Mouse (Mus musculus) right cerebral cortex, adult 18-20 months (tissue): ENCODE measurements around the gene Phtf2.

ENCODE experiments used
- DNase-seq: peaks from one replicate; pipeline ENCODE4 v3.0.0; 2022; ENCODE audit warnings: mixed read lengths

Gene Phtf2

DNA sequence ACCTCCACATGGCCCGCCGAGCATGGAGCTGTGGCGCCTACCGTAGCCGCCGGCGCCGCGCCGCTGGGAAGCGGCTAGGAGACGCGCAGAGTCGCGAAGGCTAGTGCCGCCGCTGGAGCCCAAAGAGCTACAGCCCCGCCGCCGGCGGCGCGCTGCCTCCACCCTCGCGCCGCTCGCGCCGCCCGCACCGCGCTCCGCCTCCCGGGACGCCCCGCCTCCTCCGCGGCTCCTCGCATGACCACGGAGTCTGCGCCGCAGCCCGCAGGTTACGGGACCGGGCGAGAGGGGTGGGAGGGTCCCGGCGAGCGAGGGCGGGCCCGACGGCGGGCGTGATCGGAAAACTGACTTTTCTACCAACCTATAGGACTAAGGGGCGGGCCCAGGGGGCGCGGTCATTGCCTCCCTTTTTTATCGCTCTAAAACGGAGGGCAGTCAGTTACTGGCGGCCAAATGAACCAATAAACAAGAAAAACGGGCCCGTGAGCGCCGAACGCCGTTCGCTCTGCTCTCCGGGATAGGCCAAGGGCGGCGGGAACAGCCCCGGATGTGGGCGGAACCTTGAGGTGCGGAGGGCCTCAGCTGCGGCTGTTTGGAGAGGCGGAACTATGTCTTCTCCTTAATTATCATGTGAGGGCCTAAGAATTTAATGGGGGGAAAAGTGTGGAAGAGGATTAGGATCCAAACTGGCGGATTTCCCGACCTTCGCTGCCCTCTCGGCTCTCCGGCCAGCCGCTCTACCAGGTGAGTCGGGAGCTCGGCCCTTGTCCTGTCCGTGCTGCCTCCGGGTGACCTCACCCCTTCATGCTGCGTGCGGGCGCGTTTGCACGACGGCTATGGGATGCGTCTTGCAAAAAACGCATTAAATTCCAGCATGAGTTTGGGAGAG lies at the start of gene Phtf2, which contains the start of gene Tmem60:
Gene Phtf2 (minus strand): TSS at position 210 of the 886 bp plus-strand sequence.
Gene Tmem60 (plus strand): TSS at position 277 of the 886 bp plus-strand sequence.
- peak; percentile 99 for DNase-seq

DNA sequence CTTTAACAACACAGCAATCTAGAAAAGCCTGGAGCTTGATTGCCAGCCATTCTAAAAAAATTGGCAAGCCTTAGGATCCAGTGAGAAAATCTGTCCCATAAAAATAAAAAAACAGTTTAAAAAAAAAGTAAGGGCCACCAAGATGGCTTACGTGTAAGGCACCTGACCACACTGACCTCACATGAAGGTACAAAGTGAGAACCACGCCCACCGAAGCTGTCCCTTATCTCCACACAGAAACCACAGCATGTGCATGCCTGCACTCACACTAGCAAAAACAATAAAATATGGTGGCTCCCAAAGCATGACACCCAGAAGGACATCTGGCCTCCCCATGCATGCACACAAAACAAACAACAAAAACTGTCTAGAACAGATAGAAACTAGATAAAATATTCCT lies 49.4 kb upstream of the Phtf2 start:
- DNase-seq = no peak

DNA sequence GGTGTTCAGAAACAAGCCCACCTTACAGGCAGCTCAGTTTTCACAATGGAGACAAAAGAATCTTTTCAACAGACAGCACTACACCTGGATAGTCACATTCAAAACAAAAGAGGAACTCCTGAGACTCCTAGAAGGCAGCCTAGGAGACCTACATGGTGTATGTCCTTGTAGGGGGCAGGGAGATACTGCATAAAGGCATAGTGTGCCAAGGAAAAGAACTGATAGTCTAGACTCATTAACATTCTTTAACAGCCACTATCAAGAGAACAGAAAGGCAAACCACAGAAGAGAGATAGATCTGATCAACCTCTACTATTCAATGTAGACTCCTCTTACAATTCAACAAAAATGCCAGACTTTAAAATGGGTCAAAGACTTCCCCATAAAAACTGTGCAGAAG lies 48.5 kb upstream of the Phtf2 start:
- no peak for DNase-seq

DNA sequence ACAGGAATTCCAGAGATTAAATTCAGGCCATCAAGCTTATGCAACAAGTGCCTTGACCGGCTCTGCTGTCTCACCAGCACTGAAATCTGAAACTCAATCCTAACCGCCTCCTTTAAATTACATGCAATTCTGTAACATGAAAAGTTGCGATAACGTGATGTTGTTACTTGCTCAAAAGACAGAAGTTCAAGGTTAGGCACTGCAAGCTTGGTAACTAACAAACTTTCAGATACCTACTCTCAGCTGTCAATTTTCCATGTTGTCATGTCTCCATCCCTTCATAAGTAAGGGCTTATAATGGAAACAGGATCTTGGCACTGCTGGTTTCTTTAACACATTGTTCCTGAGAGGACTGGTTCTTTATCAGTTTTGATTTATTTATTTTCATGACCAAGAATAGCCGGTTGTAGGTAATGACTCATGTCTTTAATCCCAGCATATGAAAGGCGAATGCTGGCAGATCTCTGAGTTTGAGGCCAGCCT lies 47.8 kb upstream of the Phtf2 start:
- DNase-seq = no peak

DNA sequence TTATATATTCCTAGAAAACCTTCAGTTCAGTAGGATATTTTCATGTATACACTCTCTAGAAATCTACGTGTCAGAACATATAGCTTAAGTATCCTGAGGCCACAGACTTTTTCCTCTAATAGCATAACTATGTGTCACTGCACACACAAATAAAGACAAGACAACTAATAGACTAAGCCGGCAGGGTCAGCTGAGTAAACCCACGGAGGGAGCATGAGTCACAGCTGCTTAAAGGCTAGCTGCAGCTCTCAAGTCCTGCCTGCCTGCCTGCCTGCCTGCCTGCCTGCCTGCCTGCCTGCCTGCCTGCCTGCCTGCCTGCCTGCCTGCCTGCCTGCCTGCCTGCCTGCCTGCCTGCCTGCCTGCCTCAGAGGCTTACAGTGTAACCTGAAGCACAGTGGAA lies 43.5 kb upstream of the Phtf2 start:
- DNase-seq = no peak

DNA sequence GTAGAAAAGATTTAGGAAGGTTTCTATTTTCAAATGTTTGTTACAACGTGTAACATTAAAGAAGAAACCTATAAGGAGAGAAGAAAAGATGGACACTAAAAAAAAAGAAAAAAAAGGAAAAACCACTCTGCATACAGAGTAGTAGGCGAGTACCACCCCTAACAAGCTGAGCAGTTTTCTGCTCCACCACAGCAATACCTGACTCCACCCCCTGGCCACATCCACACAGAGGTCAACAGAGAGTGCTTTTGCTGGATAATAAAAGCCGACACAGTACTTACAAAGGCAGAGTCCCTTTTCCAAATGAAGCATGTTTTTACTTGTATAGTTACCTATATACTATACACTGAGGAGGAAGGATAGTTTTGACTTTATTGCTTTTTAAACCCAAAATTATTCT lies 42.7 kb upstream of the Phtf2 start:
- DNase-seq = no peak

DNA sequence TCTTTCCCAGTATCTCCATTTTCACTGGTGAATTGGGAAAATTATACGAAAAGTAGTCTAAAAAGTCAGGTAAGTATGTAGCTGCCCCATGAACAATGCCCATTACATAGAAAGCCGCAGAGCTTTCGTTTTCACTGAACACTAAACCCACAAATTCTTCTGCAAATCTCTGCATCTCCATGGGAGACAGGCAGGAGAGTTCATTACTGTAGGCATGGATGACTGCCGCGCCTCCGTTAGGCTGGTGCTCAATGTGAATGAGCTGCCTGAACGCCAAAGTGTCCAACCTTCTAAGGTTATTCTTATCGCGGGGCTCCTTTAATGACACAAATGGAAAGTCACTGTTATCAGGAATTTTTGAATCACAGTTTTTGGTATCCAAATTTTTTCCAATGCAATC lies 37.6 kb upstream of the Phtf2 start:
- no peak for DNase-seq

DNA sequence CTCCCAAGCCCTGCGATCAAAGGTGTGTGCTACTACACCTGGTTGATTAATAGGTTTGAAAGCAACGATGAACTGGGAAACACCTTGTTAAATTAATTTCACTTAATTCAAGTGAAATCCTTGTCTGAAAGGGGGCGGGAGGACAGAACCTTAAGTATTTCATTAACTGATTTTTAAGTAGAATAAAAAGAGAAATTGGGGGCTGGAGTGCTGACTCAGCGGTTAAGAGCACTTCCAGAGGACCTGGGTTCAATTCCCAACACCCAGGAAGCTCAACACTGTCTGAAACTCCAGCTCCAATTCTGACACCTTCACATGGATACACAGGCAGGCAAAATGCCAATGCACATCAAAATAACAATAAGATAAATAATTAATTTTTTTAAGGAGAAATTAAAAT lies 37.0 kb upstream of the Phtf2 start:
- no peak for DNase-seq

DNA sequence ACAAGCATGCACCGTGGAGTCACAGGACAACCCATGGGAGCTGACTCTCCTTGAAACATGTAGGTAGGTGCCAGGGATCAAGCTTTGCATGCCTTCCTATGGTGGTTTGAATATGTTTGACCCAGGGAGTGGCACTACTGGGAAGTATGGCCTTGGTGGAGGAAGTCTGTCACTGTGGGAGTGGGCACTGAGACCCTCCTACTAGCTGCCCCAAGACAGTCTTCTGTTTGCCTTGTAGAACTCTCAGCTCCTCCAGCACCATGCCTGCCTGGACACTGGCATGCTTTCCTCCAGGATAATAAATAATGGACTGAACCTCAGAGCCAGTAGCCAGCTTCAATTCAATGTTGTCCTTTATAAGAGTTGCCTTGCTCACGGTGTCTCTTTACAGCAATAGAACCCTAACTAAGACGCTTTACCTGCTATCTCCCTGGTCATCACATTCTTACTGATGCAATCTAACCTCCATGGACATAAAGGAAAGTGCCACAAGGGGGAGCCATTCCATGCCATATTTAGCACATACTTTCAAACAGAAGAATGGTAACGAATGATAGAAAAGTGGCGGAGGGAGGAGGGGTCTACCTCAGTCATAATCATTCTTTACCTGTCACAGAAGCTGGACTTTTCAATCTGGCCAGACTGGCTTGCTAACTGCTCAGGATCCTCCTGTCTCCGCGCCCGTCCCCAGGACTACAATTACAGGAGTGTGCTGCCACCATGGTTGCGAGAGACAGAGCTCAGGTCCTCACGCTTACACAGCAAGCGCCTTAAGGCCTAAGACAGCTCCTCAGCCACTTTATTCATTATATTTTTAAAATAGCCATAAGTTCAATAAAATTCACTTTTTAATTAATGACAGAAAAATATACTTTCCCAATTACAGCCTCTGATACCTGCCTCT lies 31.7 kb upstream of the Phtf2 start:
- DNase-seq = peak; percentile 75

DNA sequence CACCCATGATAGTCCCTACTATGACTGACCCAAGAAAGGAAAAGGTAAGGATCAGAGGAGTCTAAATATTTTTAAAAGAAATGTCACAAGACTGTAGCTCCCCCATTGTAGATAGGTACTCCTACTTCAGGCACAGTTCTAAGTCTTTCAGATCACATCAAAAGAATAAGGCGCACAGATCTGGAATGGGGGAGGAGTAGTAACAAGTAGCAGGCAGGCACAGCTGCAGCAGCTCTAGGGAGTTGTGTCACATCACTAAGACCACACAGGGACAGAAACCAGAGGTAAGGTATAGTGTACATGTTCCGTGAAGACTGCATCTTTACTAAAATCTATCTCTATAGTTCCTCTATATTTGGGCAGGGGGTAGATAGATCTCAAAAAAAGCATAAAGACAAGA lies 29.8 kb upstream of the Phtf2 start:
- no peak for DNase-seq

DNA sequence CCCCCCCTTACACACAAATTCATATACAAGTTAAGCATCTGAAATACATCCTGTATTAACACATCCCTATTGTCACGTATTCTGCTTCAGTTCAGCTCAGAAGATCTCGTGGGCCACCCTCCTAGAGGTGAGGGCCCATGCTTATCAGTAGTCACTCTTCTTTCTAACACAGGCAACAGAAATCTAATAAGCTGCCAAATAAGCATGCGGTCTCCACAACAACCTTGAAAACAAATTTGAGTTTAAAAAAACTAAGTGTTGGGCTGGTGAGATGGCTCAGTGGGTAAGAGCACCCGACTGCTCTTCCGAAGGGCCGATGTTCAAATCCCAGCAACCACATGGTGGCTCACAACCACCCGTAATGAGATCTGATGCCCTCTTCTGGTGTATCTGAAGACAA lies 24.3 kb upstream of the Phtf2 start:
- DNase-seq = no peak

DNA sequence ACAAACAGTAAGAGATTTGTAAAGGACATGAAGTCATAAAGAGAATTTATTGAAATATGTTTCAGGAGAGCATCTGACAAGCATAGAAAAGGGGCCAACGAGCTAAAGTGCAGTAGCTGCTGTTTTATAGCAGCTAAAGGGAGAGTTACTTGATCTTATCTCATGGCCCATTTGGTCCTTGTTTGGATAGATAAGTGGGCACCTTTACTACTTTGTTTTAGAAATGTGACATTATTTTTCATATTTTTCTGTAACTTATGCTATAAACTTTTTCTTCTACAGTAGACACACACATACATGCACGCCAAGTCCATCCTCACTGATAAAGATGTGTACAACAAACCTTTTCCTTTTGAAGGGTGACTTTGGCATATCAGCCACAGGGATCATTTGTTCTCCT lies 23.5 kb upstream of the Phtf2 start:
- DNase-seq = no peak

DNA sequence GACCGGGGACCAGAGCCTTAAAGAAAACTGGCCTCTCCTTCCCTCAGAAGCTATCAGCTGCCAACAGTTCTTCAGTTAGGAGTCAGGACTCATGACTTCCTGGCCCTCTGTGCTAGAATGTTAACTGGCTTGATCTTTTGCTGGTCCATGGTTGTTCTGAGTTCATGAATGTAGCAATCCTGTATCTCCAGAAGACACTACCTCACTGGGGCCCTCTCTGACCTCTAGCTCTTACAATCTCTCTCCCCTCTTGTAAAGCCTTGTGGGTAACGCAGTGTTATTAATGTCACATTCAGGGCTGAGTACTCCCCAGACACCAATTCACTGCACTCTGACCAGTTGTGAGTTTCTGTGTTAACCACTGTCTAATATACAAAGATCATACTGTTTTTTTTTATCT lies 22.7 kb upstream of the Phtf2 start:
- no peak for DNase-seq

DNA sequence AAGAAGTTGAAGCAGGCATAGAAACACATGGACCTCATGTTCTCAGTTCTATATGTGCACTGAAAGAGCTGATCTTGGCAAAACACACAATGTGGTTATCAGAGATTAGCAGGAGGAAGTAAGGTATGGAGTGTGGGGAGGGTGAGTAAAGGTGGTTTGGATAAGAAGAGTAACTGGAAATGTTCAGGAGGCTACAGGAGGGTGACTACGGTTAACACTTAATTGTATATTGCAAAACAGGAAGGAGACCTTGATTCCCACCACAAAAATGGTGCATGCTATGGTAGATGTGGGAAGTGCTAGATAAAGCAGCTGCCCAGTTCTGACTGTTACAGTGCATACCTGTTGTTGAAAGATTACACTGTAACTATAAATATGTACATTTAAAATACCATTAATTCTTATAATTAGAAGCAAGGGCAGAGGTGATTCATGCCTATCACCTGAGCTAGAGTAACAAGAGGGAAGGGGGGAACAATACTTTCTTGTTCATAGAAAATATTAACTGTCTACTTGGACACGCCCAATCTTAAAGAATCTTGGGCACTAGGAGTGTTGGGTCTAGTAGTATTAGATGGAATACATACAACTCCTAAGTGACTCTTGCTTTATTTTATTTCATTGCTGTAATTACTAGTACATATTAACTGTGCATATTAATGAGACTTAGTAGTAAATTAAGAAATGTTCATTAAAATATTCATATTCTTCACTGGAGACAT lies 15.7 kb upstream of the Phtf2 start:
- DNase-seq = no peak

DNA sequence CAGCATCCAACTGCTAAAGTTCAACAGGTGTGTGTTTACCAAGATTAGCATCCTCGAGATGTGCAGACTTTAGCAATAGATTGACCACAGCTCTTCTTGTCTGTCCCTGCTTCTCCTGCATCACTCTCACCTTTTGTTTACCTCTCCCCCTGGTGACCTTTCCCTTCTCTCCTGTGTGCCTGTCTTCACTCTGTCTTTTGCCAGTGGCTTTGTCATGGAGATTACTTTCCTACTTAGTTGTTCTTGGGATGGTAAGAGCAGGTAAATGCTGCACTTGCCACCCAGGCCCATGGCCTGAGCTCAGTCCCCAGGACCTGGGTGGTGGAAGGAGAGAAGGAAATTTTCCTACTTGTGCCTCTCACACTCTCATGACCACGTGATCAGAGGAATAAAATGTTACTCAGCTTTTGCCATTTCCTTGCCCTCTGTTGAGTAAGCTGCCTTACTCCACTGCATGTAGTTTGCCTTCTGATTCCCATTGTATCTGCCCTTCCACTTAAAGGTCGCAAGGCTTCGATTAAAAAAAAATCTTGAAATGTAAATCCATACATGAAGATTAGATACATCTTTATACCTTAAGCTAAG lies 2.2 kb upstream of the Phtf2 start:
- no peak for DNase-seq

DNA sequence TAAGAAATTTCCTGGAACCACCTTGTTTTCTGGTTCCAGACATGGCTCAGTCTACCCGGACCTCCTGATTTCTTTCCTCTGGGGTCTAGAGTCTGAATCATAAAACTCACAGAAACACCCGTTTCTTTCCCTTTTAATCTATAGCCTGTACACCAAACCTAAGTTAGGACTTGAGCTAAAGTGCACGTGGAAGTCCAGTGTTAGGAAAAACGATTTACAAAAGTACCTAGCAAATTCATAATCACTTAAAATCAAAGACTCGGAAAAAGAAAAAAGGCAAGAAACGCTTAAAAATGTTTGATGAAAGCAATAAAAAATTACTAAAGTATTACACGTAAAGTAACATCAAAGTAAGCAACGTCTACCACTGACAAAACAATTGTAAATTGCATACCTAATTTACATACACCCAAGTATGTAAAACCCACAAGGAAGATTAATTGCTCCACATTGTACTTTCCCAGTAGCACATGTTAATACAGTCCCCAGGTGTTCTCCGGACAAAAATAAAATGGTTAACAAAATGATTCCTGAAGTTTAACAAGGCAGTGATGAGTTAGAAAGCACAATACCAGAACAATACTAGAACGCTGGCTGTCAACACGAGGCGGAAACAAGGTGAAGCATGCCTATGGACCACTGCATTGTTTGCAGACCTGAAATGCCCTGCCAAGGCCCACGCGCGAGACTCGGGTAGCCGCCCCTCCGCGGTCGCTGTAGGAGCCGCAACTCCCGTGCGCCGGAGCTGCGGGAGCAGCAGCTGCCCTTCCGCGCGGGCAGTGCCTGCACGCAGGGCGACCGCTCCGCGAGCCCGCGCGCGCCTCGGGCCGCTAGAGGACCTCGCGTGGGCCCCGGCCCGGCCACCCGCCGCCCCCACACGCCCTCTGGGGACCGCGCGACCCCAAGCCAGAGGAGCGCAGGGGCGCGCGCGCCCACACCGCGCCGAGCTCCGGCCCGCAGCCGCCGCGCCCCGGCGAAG lies 838 bp downstream of the Phtf2 start:
- peak; percentile 68 for DNase-seq

DNA sequence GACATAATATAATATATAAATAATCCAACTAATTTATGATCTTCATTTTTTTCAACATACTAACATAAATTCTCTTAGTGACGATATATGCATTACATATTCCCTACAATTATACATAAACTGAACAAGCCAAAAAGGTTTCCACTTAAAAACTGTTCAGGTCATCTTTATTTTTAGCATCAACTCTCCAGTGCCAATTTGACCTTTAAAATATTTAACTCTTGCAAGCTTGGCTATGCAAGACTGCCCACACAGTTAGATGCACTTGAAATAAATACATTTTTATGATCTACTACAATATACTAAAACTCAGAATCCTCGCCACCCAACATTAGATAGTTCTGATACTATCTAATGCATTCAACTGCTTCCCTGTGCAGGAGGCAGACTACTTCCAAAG lies 1.5 kb downstream of the Phtf2 start:
- DNase-seq = no peak

DNA sequence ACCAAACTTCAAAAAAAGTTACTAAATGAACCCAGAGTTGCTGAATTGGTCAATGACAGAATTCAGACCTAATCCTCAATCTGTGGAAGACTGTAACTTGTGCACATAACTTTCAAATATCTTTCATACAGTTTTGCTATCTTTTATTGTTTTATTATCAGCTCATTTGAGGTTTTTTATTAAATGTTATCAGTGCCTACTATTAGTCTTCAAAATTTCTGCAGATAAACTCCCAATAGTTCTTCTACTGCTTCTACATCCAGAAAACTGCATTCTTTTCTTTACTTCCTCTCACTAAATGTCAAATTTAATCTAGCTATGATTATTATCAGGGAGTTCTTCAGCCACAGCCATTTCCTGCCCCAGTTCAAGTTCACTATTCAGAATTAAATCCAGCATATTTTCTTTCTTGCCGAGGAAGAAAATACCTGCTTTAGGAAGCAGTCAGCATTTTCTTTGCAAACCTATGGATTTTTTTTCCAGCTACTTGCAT lies 4.9 kb downstream of the Phtf2 start:
- DNase-seq = no peak

DNA sequence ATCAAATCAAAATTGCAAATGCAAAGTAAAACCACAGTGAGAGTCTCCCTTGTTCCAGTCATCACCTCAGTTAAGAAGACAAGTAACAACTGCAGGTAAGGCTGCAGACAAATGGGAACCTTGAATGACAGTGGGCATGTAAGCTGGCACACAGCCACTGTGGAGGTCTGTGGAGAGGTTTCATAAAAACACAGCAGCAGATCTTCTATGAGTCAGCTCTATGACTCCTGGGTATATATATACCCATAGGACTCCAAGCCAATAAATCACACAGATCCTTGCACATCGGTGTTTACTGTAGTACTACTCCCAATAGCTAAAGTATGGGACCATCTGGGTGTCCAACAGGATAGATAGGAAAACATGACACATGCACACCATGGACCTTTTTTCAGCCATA lies 8.8 kb downstream of the Phtf2 start:
- DNase-seq = no peak

DNA sequence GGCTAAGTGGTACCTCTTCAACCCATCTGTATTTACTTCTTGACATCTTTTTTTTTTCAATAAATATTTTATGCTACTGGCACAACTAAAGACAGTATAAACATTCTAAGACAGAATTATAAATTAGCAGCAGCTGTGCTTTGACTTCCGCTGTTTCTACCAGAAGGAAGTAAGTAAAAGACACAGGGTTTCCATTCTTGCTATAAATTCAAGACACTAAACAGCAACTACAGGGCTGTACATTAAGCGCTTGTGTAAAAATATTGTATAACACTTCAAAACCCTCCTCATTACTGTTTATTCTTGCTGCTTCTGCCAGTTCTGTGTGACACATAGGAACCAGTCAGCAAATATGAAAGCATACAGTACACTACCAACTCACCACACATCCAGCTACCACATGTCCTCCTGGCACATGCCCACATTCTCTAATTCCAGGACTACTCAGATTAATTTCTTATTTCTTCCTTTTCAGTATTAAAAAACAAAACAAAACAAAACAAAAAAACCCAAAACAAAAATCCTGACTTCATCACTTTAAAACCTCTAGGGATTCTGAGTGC lies 16.6 kb downstream of the Phtf2 start:
- DNase-seq = no peak
